Mouse (Mus musculus) cerebellum, adult 9-11 months (tissue): Measurements from ENCODE around the gene Zfand2b.

Experiments used
- DNase-seq: peaks from one replicate; pipeline ENCODE4 v3.0.0; 2022

The Zfand2b gene

DNA sequence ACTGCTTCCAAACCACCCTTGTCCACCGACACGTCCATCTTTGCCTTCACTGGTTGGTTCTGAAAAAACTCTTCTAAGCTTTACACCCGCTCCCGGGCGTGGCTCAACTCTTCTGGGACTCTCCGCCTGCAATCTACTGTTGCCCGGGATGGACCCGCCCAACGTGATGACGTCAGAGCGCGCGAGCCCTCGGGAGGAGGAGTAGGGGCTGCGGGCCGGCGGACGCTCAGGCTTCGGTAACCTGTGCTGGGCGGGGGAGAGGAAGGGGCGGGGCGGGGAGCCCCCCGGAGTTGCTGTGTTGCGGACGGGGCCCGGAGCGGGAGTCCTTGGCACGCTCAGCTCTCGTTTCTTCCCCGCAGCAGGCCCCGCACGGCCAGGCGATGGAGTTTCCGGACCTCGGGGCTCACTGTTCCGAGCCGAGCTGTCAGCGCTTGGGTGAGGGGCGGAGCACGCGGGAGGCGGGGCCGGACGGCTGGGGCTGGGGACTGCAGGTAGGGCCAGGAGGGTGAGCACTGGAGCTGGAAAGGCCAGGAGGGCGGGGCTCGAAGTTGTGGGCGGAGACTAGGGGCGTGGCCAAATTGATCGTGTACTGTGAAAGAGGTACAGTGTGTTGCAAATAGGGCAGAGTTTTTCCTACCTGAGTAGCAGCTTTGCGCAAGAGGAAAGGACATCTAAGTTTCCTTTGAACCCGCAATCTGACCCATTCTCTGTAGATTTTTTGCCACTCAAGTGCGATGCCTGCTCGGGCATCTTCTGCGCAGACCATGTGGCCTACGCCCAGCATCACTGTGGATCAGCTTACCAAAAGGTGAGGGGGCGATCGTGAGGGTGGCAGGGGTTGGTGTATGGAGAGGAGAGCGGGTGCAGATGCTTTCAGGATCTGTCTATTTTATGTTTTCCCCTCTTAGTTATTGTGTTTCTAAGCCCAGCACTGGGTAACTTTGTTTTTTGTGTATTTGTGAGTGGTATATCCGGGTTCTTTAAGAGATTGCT lies at the start of gene Zfand2b:
Zfand2b (plus strand) TSS at position 175 of the 993 bp plus-strand sequence.
- DNase-seq, result peak; percentile 97

DNA sequence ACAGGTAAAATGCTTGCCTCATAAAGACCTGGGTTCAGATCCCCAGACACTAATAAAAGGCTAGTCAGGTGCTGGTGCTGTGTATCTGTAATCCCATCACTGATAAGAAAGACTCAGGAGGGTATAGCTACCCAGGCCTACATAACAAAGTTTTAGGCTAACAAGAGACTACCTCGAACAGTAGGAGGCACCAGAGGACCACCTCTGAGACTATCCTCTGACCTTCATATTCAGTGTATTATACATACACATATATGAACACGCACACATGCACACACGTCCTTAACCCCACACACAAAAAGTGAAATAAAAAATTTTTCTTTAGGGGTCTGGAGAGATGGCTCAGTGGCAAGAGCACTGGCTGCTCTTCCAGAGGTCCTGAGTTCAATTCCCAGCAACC lies 46.2 kb upstream of the Zfand2b start:
- DNase-seq, result no peak

DNA sequence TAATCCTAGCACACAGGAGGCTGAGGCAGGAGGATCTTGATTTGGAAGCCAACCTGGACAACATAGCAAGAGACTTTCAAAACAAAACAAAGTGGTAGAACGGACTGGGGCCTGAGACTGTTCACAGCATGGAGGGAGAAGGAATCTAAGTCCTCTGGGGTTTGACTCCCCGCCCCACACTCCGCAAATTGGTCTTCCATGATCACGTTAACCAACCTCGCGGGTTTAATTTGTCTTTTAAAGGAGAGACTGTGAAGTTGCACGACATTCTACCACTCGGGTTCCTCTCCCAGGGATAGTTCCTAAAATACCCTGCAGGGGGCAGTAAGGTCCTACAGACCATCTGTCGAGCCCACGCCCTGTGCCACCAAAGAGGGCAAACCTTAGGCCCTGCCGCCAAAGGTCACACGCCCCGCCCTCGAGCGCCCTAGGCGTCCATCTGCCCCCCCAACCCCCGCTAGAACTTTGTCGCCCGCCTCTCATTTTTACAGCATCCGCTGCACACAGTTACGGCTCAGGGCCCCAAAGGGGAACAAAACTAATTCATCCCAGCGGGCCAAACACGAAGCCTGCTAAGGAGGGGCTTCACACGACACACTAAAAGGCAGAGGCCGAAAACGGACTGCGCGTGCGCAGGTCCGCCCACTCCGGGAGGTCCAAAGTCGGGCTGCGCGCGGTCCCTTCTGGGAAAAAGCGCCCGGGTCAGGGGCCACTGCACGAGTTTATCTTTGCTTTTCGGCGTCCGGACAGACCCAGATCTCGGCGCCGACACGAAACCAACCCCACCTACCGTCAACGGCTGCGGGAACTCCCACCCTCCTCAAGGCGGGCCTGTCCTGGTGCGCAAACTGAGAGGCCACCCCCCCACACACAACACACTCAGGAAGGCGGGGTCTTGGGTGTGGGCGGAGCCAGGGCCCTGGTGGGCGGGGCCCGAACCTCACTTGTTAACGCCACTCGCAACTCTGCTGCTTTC lies 43.8 kb upstream of the Zfand2b start, which contains the start of gene Nhej1:
Nhej1 (minus strand) TSS at position 855 of the 976 bp plus-strand sequence.
- DNase-seq, result peak; percentile 92

DNA sequence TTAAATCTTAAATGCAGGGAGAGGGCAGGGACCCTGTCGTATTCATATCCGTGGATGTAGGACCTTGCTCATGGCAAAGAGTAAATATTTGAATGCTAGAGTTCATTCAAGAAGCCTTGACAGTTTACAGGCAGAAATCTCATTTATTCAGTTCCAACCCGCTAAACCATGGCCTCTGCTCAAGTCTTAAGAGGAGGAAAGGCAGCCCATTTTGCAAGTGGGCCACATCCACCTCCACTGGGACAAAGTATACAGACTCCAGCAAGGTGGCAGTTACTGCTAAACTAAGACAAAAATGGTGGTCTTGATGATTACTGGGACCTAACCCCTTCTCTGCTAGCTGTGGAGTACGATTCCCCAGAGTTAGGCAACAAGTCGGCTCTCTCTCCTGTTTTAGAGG lies 43.0 kb upstream of the Zfand2b start:
- DNase-seq, result no peak

DNA sequence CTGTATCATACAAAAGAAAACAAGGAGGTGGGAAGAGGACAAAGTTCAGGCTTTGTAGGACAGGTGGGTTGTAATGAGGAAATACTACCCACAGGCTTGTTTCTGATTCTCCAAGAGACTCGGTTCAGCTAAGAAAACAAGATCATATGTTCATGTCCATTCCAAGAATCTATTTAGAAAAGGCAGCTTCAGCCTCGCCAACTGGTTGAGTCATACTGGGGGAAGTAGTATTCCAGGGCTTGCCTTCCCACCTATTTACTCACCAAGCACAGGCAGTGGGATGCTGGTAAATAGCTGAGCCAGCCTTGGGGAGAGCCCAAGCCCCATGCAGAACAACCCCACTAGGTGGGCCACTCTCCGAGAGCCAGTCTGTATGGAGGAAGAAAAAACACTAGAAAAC lies 39.8 kb upstream of the Zfand2b start:
- no peak for DNase-seq

DNA sequence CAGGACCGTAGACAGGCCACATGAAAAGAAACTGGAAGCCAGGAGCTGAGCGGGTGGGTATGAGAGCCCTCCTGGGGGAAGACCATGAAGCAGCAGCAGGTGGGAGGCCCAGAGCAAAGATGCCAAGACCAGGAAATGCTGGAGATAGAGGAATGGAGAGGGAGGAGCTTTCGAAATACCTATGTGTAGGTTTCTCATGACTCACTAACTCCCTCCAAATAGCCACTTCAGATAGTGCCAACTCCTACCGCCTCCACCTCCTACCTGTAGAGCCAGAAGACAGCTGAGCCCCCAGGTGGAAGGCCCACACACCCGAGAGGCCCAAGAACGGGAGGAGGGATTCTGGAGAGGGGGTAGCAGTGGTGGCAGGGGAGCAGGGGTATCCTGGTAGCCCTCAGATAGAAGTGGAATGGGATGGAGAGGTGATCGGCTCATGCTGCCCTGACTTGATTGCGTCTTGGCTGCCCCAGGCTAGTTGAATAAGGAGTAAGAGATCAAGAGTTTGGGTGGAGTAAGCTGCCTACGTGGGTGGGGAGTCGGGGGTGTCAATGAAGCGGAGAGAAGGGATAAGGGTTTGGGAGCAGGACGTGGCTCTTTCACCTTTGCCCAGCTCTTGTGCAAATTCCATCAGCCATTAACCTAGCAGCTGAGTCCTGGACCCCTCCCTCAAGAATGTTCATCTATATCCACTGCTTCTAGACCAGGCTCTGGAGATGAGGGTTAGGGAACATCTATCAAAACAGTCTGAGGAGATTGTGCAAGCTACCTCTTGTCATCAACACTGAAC lies 34.8 kb upstream of the Zfand2b start, which contains the start of gene Slc23a3:
Slc23a3 (minus strand) TSS at position 470 of the 787 bp plus-strand sequence.
- DNase-seq, result no peak

DNA sequence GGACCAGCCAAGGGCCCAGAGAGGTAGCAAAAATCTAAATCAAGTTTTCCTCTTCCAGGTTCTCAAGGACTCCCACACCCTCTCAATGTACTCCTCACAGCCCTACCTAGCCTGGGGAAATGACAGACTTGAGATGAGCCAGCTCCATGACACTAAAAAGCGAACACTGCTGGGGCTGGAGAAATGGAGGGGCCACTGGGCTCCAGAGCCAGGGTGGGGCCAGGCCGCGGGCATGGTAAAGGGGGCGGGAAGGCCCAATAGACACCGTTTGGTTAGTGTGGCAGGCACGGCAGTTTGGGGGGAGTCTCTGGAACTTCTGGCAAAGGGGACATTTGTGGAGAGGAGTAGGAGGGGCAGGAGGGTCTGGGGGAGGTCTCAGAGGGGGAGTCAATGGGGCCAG lies 32.2 kb upstream of the Zfand2b start:
- DNase-seq, result no peak

DNA sequence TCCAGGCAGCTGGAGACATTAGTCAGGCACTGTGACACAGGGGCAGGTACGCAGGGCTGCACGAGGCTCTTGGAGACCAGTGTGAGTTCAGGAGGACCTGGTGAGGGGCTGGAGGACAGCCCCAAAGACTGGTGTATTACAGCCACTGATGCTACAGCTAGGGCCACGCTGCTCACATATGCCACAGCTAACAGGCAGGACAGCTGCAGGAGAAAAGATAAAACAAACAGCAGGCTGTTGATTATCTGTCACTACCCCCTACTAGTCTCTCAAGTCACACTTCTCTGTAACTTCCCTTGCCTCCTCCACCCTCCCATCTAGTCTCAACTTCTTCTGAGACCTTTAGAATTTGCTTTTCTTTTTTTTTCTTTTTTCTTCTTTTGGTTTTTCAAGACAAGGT lies 31.7 kb upstream of the Zfand2b start:
- no peak for DNase-seq

DNA sequence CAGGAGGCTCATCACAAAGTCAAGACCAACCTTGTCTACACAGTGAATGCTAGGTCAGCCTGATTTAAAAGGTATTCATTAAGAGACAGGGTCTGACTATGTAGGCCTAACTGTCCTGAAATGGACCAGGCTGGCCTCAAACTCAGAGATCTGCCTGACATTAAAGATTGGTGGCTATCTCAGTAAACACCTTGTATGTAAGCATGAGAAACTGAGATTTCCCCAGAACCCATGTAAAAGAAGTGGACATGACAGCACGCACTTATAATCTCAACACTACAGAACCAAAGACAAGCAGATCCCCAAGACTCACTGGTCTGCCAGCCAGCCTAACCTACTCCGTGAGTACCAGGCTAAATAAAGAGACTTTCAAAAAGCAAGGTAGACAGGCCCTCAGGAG lies 30.0 kb upstream of the Zfand2b start:
- DNase-seq, result no peak

DNA sequence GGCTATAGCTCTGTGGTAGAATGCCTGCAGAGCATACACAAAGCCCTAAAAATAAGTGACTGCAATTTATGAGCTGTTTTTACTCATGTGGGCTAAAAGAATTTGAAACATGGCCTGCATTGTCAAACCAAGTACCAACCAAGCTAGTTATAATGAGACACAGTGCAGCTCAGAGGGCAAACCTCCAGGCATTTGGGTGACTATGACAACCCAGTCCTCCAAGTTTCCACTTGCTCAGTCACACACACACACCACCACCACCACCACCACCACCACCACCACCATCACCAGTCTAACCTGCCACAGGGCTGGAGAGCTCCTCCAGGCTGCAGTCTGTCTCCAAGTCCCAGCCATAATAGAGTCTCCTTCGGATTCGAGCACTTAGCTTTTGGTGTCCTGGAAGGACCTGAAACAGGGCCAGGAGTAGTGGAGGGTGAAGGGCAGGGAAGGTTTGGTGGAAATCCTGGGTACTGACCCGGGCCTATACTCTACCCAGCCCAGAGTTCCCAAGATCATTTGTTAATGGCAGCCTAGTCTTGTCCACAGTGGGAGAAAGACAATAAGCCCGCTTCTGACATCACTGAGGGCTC lies 27.8 kb upstream of the Zfand2b start:
- no peak for DNase-seq

DNA sequence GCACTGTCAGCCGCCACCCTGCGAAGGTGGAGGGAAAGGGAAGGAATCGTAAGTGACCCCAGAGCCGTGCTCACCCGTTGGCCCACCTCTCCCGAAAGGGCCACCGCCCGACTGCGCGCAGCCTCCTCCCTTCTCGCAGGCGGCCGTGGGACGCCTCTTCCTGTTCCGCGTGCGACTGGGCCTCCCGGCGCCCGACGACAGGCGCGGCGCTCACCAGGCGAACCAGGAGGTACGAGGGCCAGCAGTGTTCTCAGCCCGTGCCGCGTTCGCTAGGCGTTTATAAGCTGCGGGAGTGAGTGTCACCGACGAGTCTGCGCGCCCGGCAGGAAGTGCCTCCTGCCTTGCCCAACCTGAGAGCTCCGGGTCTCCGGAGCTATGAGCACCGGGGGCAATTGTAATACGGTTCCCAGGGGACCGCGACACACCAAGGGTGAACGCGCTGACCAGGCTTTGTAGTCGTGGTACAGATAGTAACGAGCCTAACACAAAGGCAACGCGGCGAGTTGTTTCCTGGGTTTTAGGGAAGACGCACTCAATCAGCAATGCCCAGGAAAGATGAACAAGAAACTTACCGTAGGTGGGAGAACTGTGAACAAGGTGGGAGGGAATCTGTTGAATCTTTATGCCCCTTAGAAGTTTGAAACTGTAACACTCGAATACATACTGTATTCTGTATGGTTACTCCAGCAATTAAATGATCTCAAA lies 26.8 kb upstream of the Zfand2b start:
- peak; percentile 64 for DNase-seq

DNA sequence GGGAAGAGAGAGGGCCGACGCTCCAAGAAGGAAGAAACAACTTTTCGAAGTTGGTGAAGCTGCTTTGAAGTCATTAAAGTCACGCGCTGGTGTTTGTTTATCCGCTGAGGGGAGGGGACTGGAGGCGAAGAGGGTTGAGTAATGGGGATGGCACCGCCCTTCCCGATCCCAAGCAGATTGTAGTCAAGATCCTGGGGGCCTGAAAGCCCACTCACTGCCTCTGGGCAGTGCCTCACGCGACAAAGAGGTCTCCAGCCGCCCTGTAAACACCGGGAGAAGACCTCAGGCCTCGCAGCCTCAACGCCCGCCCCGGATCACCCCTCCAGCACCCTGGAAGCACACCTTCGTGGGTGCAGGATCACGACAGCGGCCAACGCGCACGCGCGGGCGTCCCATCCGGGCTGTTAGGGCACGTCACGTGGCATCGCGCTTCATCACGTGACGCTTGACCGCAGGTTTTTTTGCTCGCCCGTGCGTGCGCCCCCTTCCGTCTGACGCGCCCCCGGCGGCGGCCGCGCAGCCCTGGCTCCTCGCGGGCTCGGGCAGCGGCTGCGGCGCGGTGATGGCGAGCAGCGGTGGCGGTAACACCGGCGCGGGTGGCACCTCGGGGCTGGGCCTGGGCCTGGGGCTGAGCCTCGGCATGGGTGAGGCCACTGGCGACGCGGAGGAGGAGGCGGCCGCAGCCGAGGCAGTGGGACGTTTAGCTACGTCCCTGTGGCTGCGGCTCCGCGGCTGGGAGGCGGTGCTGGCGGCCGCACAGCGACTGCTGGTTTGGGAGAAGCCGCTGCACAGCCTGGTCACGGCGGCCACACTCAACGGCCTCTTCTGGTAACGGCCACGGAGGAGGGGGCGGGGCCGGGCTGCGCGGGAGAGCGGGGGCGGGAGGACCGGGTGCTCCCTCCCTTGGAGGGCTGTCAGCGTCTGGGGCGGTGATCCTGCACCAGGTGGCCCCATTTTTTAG lies 25.9 kb upstream of the Zfand2b start, which contains the start of the genes Cnppd1 and Retreg2:
Cnppd1 (minus strand) TSS at position 411 of the 961 bp plus-strand sequence.
Retreg2 (plus strand) TSS at position 478 of the 961 bp plus-strand sequence.
- DNase-seq, result peak; percentile 96

DNA sequence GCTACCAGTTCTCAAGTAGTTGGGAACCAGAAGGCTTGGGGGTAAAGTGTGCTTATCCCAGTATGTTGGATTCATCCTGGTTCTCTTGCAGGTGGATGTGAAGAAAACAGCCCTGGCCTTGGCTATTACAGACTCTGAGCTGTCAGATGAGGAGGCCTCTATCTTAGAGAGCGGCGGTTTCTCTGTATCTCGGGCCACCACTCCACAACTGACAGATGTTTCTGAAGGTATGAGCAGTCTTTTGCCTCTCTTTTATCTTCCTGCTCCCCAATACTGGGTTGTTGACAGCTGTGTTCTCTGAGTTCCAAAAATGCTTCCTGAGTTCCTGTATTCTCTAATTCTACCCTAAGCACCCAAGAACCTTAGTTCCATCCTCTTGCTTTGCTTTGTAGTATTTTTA lies 22.9 kb upstream of the Zfand2b start:
- DNase-seq, result no peak

DNA sequence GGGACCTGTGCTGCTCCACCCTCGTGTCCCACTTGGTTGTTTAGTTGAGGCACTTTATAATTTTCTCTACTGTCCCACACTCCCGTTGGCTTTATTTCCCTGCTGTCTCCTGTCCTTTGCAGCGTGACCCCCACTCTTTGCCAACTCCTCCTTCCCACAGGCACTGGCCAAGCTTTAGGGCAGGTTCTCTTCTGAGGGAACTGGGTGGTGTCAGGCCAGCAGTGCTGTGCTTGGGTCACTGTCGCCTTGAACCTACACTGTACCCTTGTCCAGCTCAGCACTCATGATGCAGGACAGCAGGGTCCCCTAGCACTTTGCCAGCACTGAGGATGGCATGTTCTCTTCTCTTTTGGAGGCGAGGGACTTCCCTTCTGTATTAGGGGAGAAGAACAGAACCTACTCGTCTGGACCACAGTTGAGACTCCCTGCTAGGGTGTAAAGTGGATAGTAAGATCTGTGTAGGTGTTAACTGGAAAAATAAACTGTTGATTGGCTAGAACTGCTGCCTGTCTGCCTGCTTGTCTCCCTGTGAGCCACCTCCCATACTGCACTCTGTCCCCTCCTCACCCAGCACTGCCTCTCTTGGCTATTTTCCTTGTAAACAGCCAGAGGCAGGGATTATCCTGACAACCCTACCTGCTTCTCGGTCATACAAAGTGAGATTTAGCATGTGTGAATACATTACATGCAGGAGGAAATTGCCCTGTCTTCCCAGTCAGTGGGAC lies 20.9 kb upstream of the Zfand2b start:
- no peak for DNase-seq

DNA sequence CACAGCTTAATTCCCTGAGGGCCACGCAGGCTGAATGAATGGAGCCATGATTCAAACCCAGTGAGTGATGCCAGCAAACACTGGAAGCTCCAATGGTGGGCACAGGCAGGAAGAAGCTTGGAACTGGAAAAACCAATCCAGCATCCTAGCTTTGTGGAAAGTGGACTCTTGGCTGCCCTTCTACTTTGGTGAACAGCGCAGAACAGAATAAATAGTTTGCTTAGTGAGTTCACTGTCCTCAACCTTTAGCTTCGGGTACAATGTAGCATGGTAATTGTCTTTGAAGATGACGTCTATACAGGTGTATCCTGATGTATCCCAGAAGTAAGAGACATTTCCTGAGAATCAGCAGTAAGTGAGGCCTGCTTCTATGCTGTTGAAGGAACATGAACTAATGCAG lies 19.7 kb upstream of the Zfand2b start:
- no peak for DNase-seq

DNA sequence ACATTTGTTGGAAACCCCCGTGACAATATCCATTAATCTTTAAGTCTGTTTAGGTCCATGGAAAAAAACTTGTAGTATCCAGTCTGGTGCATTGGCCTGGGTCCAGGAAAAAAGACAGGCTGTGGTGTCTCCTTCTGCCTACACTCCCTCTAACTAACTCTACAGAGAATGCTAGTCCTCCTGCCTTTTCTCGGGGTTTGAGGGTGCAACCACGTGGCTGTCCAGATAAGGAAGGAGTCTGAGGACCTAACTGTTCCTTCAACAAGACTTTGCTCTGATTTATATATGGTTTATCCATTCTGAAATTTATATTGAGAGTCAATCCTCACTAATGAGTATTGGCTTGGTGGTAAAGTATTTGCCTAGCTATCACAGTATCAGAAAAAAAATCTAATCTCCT lies 12.6 kb upstream of the Zfand2b start:
- no peak for DNase-seq

DNA sequence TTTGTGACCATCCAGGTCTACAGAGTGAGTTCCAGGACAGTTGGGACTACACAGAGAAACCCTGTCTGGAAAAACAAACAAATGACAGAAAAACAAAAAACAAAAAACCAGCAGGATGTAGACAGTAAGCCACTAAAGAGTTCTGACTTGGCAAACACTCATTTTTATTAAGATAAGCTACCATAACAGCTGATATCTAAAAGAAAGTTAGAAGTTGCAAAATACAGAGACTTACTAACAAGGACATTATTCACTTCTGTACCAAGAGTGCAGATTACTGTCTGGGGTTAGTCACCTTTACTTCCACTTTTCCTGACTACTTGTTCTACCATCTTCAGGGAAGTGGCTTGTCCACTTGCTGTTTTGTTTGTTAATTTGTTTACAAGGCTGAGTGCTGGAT lies 9.5 kb upstream of the Zfand2b start:
- DNase-seq, result no peak

DNA sequence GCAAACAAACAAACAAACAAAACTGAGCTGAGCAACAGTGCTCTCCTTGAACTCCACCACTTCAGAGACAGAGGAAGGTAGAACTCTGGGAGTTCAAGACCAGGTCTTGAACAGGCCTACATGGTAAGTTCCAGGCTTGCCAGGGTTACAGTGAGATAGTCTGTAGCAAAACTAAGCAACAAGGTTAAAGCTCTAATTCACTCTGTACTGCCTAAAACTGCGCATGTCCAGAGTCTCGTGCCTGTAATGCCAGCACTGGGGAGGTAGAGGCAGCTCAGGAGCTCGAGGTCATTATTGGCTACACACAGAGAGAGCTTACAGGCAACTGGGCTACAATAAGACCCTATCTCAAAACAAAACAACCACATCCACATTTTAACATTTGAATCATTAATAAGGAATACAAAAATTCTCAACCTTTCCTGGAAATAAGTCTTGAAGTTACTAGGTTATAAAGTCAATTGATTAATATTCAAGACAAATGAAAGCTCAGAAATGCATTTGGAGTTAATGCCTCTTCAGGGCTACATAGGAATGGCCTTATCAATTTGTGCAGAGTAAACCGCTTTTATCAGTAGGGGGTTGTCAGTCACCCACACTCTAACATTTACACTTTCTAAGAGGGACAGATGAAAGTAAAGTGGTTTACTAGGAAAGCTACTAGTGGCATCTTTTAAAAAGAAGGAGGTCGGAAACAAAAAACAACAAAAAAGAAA lies 8.7 kb upstream of the Zfand2b start:
- no peak for DNase-seq

DNA sequence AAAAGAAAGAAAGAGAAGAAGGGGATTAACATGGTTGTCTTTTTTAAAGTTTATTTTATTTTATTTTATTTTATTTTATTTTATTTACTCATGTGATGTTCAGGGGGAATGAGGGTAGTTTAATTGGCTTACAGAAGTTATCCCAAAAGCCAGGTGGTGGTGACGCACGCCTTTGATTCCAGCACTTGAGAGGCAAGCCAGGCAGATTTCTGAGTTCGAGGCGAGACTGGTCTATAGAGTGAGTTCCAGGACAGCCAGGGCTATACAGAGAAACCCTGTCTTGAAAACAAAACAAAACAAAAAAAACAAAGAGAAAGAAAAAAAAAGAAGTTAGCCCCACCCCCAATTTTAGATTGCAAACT lies 8.2 kb upstream of the Zfand2b start:
- DNase-seq, result no peak
